Mouse (Mus musculus): ENCODE data around the gene Evc2.

- no peak for TF ChIP-seq REST (IDR thresholded peaks at IDR 0.05; ENCODE audit: insufficient read depth, insufficient read length)
- TF ChIP-seq POLR2A (IDR thresholded peaks at IDR 0.05; ENCODE audit: insufficient read length, low read depth) = no peak
- TF ChIP-seq MYOG (IDR thresholded peaks at IDR 0.05; ENCODE audit: control insufficient read depth in 1 of 3, insufficient read depth in 1 of 3, insufficient read length in 2 of 3, low read depth in 2 of 3) = no peak
- no peak for TF ChIP-seq USF1 (IDR thresholded peaks at IDR 0.05; ENCODE audit: low read depth)
These were observed 50.3 kb downstream of the Evc2 start for GRCm38 (mm10) chr5:37388646-37389045.
